Mouse (Mus musculus): Measurements from ENCODE around the gene Dmwd. TPM values are rescaled to one million over a fixed set of nuclear protein-coding genes. Genes with fewer than 3 reads are reported as not detected.
A peak's percentile ranks its signal among the peaks of the same experiment; 100 is the strongest.

The Dmwd gene
- polyA plus RNA-seq, 1 experiment from 2014 or later, result 35.8 TPM

DNA sequence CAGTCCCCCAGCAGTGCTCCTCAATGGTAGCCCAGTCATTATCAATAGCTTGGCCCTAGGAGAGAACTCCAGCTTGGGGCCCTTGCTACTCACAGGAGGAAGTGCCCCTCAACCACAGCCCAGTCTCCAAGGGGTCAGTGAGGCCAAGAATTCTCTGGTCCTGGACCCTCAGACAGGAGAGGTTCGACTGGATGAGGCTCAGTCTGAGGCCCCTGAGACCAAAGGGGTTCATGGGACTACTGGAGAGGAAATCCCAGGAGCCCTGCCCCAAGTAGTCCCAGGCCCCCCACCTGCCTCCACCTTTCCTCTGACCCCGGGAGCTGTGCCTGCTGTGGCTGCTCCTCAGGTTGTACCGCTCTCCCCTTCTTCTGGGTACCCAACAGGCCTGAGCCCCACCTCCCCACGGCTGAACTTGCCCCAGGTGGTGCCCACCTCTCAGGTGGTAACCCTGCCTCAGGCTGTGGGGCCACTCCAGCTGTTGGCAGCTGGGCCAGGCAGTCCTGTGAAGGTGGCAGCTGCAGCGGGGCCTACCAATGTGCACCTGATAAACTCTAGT is 20.5 kb downstream of the Dmwd start:
- no peak for ATAC-seq (ENCODE audit: low FRiP score)
- H3K4me3 ChIP-seq (replicated peaks), result peak overlapping the region; percentile 54
- H3K27me3 ChIP-seq (replicated peaks), result peaks cover 29% of the 10 kb centered on the region
- peak overlapping the region; percentile 98 for H3K4me2 ChIP-seq
- peaks cover 58% of the 10 kb centered on the region for H3K4me1 ChIP-seq
- WGBS, result 55% methylated on average over 5 of the region's 5 CpGs
- H3K9ac ChIP-seq (replicated peaks), result no peak overlapping the region
- no peaks in the 10 kb centered on the region for H3K9me3 ChIP-seq (replicated peaks)
- 0 out of 2 replicates have a peak overlapping the region, but pooled peaks have one; percentile 18 for H3K27ac ChIP-seq (replicated peaks)
- H3K36me3 ChIP-seq, result peaks cover 4% of the 10 kb centered on the region; the same call in 1 of the 2 replicates

DNA sequence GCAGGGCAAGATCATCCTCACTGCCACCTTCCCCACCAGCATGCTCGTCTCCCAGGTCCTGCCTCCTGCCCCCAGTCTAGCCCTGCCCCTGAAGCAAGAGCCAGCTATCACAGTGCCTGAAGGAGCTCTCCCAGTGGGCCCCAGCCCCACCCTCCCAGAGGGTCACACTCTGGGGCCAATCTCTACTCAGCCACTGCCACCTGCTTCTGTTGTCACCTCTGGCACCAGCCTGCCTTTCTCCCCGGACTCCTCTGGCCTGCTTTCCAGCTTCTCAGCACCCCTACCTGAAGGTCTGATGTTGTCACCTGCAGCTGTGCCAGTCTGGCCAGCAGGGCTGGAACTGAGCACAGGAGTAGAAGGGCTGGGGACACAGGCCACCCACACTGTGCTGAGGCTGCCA is 21.2 kb downstream of the Dmwd start:
- H3K27ac ChIP-seq (replicated peaks), result no peak overlapping the region
- no peak overlapping the region for H3K4me3 ChIP-seq (replicated peaks)
- no peak overlapping the region for H3K4me2 ChIP-seq
- peaks cover 52% of the 10 kb centered on the region for H3K4me1 ChIP-seq
- no peaks in the 10 kb centered on the region for H3K9me3 ChIP-seq (replicated peaks)
- WGBS, result 70% methylated on average over 2 of the region's 2 CpGs
- H3K27me3 ChIP-seq (replicated peaks), result peaks cover 25% of the 10 kb centered on the region
- ATAC-seq (ENCODE audit: low FRiP score), result no peak
- H3K36me3 ChIP-seq, result no peaks in the 10 kb centered on the region; the same call in 1 of the 2 replicates
- no peak overlapping the region for H3K9ac ChIP-seq (replicated peaks)

DNA sequence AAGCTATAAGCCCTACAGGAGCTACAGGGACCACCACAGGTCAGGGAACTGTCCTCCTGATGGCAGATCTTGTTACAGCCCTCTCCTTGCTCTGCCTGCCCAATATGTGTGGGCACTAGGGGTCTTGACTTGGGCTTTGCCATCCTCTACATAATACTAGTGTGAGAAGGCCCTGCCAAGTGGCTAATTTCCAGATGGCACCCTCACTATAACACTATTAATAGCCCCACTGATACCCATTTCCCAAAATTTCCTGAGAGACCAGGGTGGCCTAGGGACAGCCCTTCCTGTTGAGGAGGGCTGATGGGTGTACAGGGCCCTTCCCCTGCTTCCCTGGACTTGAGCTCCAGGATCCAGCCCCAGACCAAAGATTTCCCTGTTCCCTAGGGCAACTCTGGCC is 21.8 kb downstream of the Dmwd start:
- no peak overlapping the region for H3K4me3 ChIP-seq (replicated peaks)
- no peak overlapping the region for H3K27ac ChIP-seq (replicated peaks)
- H3K36me3 ChIP-seq, result peaks cover 6% of the 10 kb centered on the region; the same call in 1 of the 2 replicates
- H3K4me2 ChIP-seq, result no peak overlapping the region
- H3K9me3 ChIP-seq (replicated peaks), result no peaks in the 10 kb centered on the region
- no peak overlapping the region for H3K9ac ChIP-seq (replicated peaks)
- H3K4me1 ChIP-seq, result peaks cover 45% of the 10 kb centered on the region
- no peak for ATAC-seq (ENCODE audit: low FRiP score)
- H3K27me3 ChIP-seq (replicated peaks), result peaks cover 25% of the 10 kb centered on the region

GRCm38 (mm10) chr7:19098811-19099210 is 22.8 kb downstream of the Dmwd start:
- H3K27me3 ChIP-seq (replicated peaks), result peaks cover 20% of the 10 kb centered on the region
- peaks cover 6% of the 10 kb centered on the region; the same call in 1 of the 2 replicates for H3K36me3 ChIP-seq
- peaks cover 36% of the 10 kb centered on the region for H3K4me1 ChIP-seq
- ATAC-seq (ENCODE audit: low FRiP score), result no peak
- H3K4me2 ChIP-seq, result no peak overlapping the region
- no peak overlapping the region for H3K9ac ChIP-seq (replicated peaks)
- no peak overlapping the region for H3K27ac ChIP-seq (replicated peaks)
- WGBS, result 72% methylated on average over 7 of the region's 7 CpGs
- H3K4me3 ChIP-seq (replicated peaks), result no peak overlapping the region
- H3K9me3 ChIP-seq (replicated peaks), result no peaks in the 10 kb centered on the region

DNA sequence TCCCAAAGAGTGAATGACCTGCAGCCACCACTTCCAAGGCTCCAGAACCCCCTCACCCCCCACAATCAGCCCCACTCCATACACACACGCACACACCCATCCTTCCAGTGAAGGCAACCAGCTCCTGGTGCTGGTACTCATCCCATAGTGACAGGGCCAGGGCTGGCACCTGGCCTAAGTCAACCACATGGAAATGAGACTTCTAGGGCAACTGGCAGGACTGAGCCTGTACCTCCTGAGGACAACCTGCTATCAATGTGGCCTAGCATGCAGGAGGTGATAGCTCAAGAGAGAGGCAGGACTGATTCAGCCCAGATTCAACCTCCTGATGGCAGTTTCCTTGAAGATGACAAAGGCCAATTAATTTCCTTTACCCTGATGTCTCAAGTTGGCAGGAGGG is 24.3 kb downstream of the Dmwd start:
- H3K4me2 ChIP-seq, result no peak overlapping the region
- H3K9ac ChIP-seq (replicated peaks), result no peak overlapping the region
- H3K27me3 ChIP-seq (replicated peaks), result peaks cover 10% of the 10 kb centered on the region; the same call in 1 of the 2 replicates
- ATAC-seq (ENCODE audit: low FRiP score), result no peak
- 89% methylated on average over 1 of the region's 1 CpGs for WGBS
- no peak overlapping the region for H3K4me3 ChIP-seq (replicated peaks)
- no peaks in the 10 kb centered on the region for H3K9me3 ChIP-seq (replicated peaks)
- no peak overlapping the region for H3K27ac ChIP-seq (replicated peaks)
- H3K4me1 ChIP-seq, result peaks cover 21% of the 10 kb centered on the region
- peaks cover 9% of the 10 kb centered on the region for H3K36me3 ChIP-seq

DNA sequence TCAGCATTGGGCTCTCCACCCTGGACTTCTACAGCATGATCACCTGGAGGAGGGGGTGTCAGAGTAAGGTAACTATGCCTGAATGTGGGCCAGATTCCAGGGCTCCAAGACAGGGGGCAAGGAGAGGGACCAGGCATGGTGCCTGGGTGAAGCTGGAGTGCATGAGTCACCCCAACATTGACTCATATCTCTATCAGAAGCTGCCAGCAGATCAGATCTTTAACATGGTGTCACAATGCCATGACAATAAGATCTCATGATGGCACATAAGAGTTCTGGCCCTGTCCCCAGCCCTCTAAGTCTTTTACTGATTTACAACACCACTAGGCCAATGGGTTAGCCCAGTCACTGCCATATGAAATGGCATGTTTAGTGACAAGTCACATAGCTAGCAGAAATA is 27.7 kb downstream of the Dmwd start:
- Histone ChIP-seq H3K27me3 (replicated peaks) (no peaks in the 10 kb centered on the region), H3K4me2 (no peak overlapping the region), H3K4me3 (replicated peaks) (no peak overlapping the region), H3K9ac (replicated peaks) (no peak overlapping the region), H3K4me1 (no peaks in the 10 kb centered on the region), H3K27ac (replicated peaks) (no peak overlapping the region), H3K36me3 (peaks cover 9% of the 10 kb centered on the region), H3K9me3 (replicated peaks) (no peaks in the 10 kb centered on the region)
- ATAC-seq (ENCODE audit: low FRiP score), result no peak

DNA sequence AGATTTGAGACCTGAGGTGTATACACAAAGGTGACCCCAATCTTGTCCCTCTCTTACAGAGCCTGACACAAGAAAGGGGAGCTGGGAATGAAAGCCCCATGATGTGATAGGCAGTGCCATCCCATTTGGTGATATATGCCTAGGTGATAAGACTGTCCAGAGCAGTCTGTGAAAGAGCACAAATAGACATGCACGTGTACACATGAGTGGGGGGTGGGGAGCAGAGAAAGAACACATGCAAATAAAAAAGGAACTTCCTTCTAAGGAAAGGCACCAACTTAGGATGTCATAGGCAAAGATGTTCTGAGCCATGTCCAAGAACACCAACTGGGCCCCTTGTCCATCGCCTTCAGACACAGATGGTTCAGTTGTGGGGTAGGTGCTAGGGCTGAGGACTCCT is 28.5 kb downstream of the Dmwd start:
- WGBS, result 82% methylated on average over 2 of the region's 2 CpGs
- Histone ChIP-seq H3K4me2 (no peak overlapping the region), H3K4me1 (no peaks in the 10 kb centered on the region), H3K9me3 (replicated peaks) (no peaks in the 10 kb centered on the region), H3K9ac (replicated peaks) (no peak overlapping the region), H3K36me3 (peaks cover 9% of the 10 kb centered on the region), H3K27me3 (replicated peaks) (no peaks in the 10 kb centered on the region), H3K27ac (replicated peaks) (no peak overlapping the region), H3K4me3 (replicated peaks) (no peak overlapping the region)
- no peak for ATAC-seq (ENCODE audit: low FRiP score)

DNA sequence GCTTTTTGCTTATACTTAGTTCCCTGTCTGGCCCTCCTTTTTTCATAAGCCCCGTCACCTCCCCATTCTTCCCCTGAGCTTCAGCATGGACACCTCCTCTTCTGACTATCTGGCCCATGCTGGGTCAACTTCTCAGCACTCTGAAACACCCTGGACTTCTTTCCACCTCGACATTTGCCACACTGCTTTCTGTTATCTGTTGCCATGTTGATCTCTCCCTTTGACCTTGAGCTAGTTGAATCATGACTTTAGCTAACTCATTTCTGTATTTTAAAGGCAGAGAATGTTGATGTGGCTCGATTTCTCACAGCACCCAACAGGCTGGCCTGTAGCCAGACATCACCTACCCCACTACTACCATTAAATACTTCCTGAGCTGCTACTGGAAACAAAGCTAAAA is 31.4 kb downstream of the Dmwd start:
- H3K27me3 ChIP-seq (replicated peaks), result 0 out of 2 replicates have a peak, but pooled peaks cover under 1% of the 10 kb centered on the region
- H3K36me3 ChIP-seq, result peaks cover 7% of the 10 kb centered on the region
- no peak for ATAC-seq (ENCODE audit: low FRiP score)
- H3K4me3 ChIP-seq (replicated peaks), result no peak overlapping the region
- H3K4me1 ChIP-seq, result no peaks in the 10 kb centered on the region
- no peak overlapping the region for H3K27ac ChIP-seq (replicated peaks)
- H3K9ac ChIP-seq (replicated peaks), result no peak overlapping the region
- H3K4me2 ChIP-seq, result no peak overlapping the region
- H3K9me3 ChIP-seq (replicated peaks), result no peaks in the 10 kb centered on the region
- 71% methylated on average over 3 of the region's 3 CpGs for WGBS

- H3K27ac ChIP-seq (replicated peaks), result no peak overlapping the region
- no peak overlapping the region for H3K9ac ChIP-seq (replicated peaks)
- no peaks in the 10 kb centered on the region for H3K4me1 ChIP-seq
- H3K9me3 ChIP-seq (replicated peaks), result no peaks in the 10 kb centered on the region
- 97% methylated on average over 1 of the region's 1 CpGs for WGBS
- H3K4me3 ChIP-seq (replicated peaks), result no peak overlapping the region
- H3K4me2 ChIP-seq, result no peak overlapping the region
- no peak for ATAC-seq (ENCODE audit: low FRiP score)
- H3K27me3 ChIP-seq (replicated peaks), result 0 out of 2 replicates have a peak, but pooled peaks cover 5% of the 10 kb centered on the region
- no peaks in the 10 kb centered on the region; the same call in 1 of the 2 replicates for H3K36me3 ChIP-seq
Observed at GRCm38 (mm10) chr7:19109565-19109964, 33.5 kb downstream of the Dmwd start.

GRCm38 (mm10) chr7:19118028-19118771 is 42.2 kb downstream of the Dmwd start, which contains the start of gene Gm4969:
Gene Gm4969, minus strand, starts transcription at chr7:19118368.
- Histone ChIP-seq H3K4me1 (peaks cover 34% of the 10 kb centered on the region), H3K27ac (replicated peaks) (peak within 1 kb of the TSS; percentile 63), H3K27me3 (replicated peaks) (no peaks in the 10 kb centered on the region), H3K9ac (replicated peaks) (peak within 1 kb of the TSS; percentile 44), H3K9me3 (replicated peaks) (no peaks in the 10 kb centered on the region), H3K4me2 (peak within 1 kb of the TSS; percentile 83), H3K4me3 (replicated peaks) (peak within 1 kb of the TSS; percentile 59), H3K36me3 (no peaks in the 10 kb centered on the region)
- WGBS, result 18% methylated on average over 64 of the region's 64 CpGs
- ATAC-seq (ENCODE audit: low FRiP score), result peak; percentile 79

GRCm38 (mm10) chr7:19119083-19119482 is 43.1 kb downstream of the Dmwd start:
- no peaks in the 10 kb centered on the region for H3K27me3 ChIP-seq (replicated peaks)
- H3K36me3 ChIP-seq, result no peaks in the 10 kb centered on the region
- H3K4me3 ChIP-seq (replicated peaks), result peak overlapping the region; percentile 59; the same call in 1 of the 2 replicates
- peak overlapping the region; percentile 35; the same call in 1 of the 2 replicates for H3K27ac ChIP-seq (replicated peaks)
- 93% methylated on average over 8 of the region's 8 CpGs for WGBS
- peak; percentile 9 for ATAC-seq (ENCODE audit: low FRiP score)
- peak overlapping the region; percentile 83 for H3K4me2 ChIP-seq
- H3K9me3 ChIP-seq (replicated peaks), result no peaks in the 10 kb centered on the region
- H3K4me1 ChIP-seq, result peaks cover 34% of the 10 kb centered on the region
- no peak overlapping the region for H3K9ac ChIP-seq (replicated peaks)
